Mouse (Mus musculus) gonadal fat pad, adult 2 months (tissue): ENCODE measurements around the gene Sorbs1. TPM values are rescaled to one million over a fixed set of nuclear protein-coding genes. Genes with fewer than 3 reads are reported as not detected.

Experiments used
- DNase-seq: peaks from one replicate; pipeline ENCODE4 v3.0.0-alpha.2; 2012; ENCODE audit warnings: low read depth
- polyA plus RNA-seq: library from polyadenylated mRNA; depleted of rRNA; stranded (reverse); fragments of >200 nt; gene quantifications from 2 replicates; pipeline ENCODE4 v1.2.3, GENCODE M21; 2012

The Sorbs1 gene
- polyA plus RNA-seq, 1 experiment = 113 TPM

GRCm38 (mm10) chr19:40478161-40478575 lies 35.4 kb downstream of the Sorbs1 start:
- no peak for DNase-seq

- DNase-seq = no peak
These were observed 36.1 kb downstream of the Sorbs1 start for GRCm38 (mm10) chr19:40477445-40477941.

- DNase-seq = no peak
These were observed 37.1 kb downstream of the Sorbs1 start for GRCm38 (mm10) chr19:40476491-40476890.

GRCm38 (mm10) chr19:40471526-40472245 lies 41.9 kb downstream of the Sorbs1 start:
- no peak for DNase-seq

- DNase-seq = no peak
These were observed 43.8 kb downstream of the Sorbs1 start for GRCm38 (mm10) chr19:40469792-40470191.

- no peak for DNase-seq
These were observed 45.3 kb downstream of the Sorbs1 start for GRCm38 (mm10) chr19:40468308-40468707.

GRCm38 (mm10) chr19:40467810-40468209 lies 45.8 kb downstream of the Sorbs1 start:
- no peak for DNase-seq

- DNase-seq = no peak
These were observed 48.2 kb downstream of the Sorbs1 start for GRCm38 (mm10) chr19:40465339-40465738.

GRCm38 (mm10) chr19:40464408-40464807 lies 49.2 kb downstream of the Sorbs1 start:
- no peak for DNase-seq

- no peak for DNase-seq
These were observed 50.7 kb downstream of the Sorbs1 start for GRCm38 (mm10) chr19:40462892-40463291.

GRCm38 (mm10) chr19:40462481-40462880 lies 51.1 kb downstream of the Sorbs1 start:
- no peak for DNase-seq

- DNase-seq = no peak
These were observed 51.9 kb downstream of the Sorbs1 start for GRCm38 (mm10) chr19:40461662-40462061.

GRCm38 (mm10) chr19:40460854-40461490 lies 52.6 kb downstream of the Sorbs1 start:
- no peak for DNase-seq

- no peak for DNase-seq
These were observed 54.2 kb downstream of the Sorbs1 start for GRCm38 (mm10) chr19:40459338-40459737.

- no peak for DNase-seq
These were observed 54.8 kb downstream of the Sorbs1 start for GRCm38 (mm10) chr19:40458806-40459205.

- no peak for DNase-seq
These were observed 58.3 kb downstream of the Sorbs1 start for GRCm38 (mm10) chr19:40455248-40455647.

GRCm38 (mm10) chr19:40454096-40454495 lies 59.5 kb downstream of the Sorbs1 start:
- DNase-seq = no peak

GRCm38 (mm10) chr19:40452201-40452600 lies 61.4 kb downstream of the Sorbs1 start:
- no peak for DNase-seq

- no peak for DNase-seq
These were observed 62.3 kb downstream of the Sorbs1 start for GRCm38 (mm10) chr19:40451307-40451706.

GRCm38 (mm10) chr19:40446525-40446924 lies 67.1 kb downstream of the Sorbs1 start:
- DNase-seq = no peak

GRCm38 (mm10) chr19:40442377-40442776 lies 71.2 kb downstream of the Sorbs1 start:
- DNase-seq = no peak

- no peak for DNase-seq
These were observed 72.6 kb downstream of the Sorbs1 start for GRCm38 (mm10) chr19:40440951-40441350.

GRCm38 (mm10) chr19:40438907-40439306 lies 74.7 kb downstream of the Sorbs1 start:
- DNase-seq = no peak
